8 mouse cellular contexts compared by ENCODE assay signal in the genomic region with DNA sequence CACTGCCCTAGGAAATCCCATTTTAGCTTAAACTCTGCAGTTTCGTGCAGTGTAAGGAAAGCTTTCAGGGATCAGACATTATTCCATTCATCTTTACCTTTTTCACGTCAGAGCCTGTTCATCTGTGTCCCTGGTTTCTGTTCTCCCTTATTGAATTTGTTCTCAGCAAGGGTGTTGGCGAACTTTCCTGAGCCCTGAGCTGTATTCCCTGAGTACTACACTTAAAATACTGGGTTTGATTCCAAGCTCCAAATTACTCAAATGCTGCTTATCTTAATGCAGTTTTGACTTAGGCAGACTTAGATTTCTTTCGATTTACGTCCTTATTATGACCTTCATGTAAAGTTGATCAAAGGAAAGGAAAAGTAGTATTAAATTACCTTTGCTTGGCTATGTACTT. TPM values are rescaled to one million over a fixed set of nuclear protein-coding genes. Genes with fewer than 3 reads are reported as not detected.
DNase-seq lines count a peak whose midpoint lies in the region; ATAC-seq and TF ChIP-seq lines count a peak whose summit lies in the region.

No protein-coding gene starts in this region.

- no peak for TF ChIP-seq POLR2A in testis, adult 2 months (IDR thresholded peaks at IDR 0.05; ENCODE audit: control insufficient read depth, low read depth, low read length)

- no peak for ATAC-seq in erythroblast, adult 5-6 weeks (replicated peaks; ENCODE audit: low FRiP score, poor library complexity, severe bottlenecking)
- no peak for ATAC-seq in liver, embryonic 11.5 days (replicated peaks; ENCODE audit: low FRiP score)
- no peak for ATAC-seq in stomach, postnatal 0 days (ENCODE audit: low FRiP score, low TSS enrichment)
- ATAC-seq in activated CD4-positive, CD25-positive, alpha-beta regulatory T cell, adult 4 months: no peak

- no peaks in the 10 kb centered on the region for H3K36me3 ChIP-seq in erythroblast, embryonic 14.5 days (ENCODE audit: control insufficient read depth)
- H3K36me3 ChIP-seq in testis, adult 2 months (ENCODE audit: control insufficient read depth, insufficient read depth, low read length): no peaks in the 10 kb centered on the region
- no peaks in the 10 kb centered on the region for H3K36me3 ChIP-seq in liver, embryonic 11.5 days (ENCODE audit: control insufficient read depth, insufficient read depth, low read length)
- H3K36me3 ChIP-seq in stomach, postnatal 0 days (ENCODE audit: control insufficient read depth, insufficient read depth, low read length): no peaks in the 10 kb centered on the region

- peak overlapping the region; percentile 88 for H3K9ac ChIP-seq in liver, embryonic 11.5 days (ENCODE audit: low read depth, low read length)
- peak overlapping the region; percentile 93 for H3K9ac ChIP-seq in stomach, postnatal 0 days (ENCODE audit: low read length)

- TF ChIP-seq EP300 in stomach, postnatal 0 days (optimal IDR thresholded peaks at IDR 0.05): no peak

- DNase-seq in testis, postnatal 10 days (ENCODE audit: low spot score): no peak
- DNase-seq in liver, embryonic 11.5 days (ENCODE audit: low spot score): no peak
- no peak for DNase-seq in stomach, postnatal 0 days (ENCODE audit: low spot score)
- no peak for DNase-seq in cerebellum, adult 18-20 months

- H3K27me3 ChIP-seq in erythroblast, embryonic 14.5 days (ENCODE audit: control insufficient read depth): peaks cover 54% of the 10 kb centered on the region
- H3K27me3 ChIP-seq in testis, adult 2 months (ENCODE audit: control insufficient read depth, insufficient read depth, low read length): no peaks in the 10 kb centered on the region
- peaks cover 9% of the 10 kb centered on the region for H3K27me3 ChIP-seq in liver, embryonic 11.5 days (replicated peaks; ENCODE audit: control insufficient read depth, insufficient read depth, low read length)
- no peaks in the 10 kb centered on the region for H3K27me3 ChIP-seq in stomach, postnatal 0 days (ENCODE audit: control insufficient read depth, insufficient read depth, low read length)

- 27% methylated on average over 5 of the region's 5 CpGs for WGBS in liver, embryonic 11.5 days
- 7% methylated on average over 5 of the region's 5 CpGs for WGBS in stomach, postnatal 0 days

- TF ChIP-seq CTCF in testis, adult 2 months (IDR thresholded peaks at IDR 0.05; ENCODE audit: control insufficient read depth, insufficient read depth, insufficient replicate concordance, low read depth, low read length): no peak
- TF ChIP-seq CTCF in stomach, postnatal 0 days (IDR thresholded peaks at IDR 0.05; ENCODE audit: low read depth): no peak

- peaks cover 7% of the 10 kb centered on the region for H3K4me1 ChIP-seq in erythroblast, embryonic 14.5 days (ENCODE audit: control insufficient read depth)
- H3K4me1 ChIP-seq in testis, adult 2 months (ENCODE audit: control insufficient read depth, insufficient read depth, low read length): peaks cover 6% of the 10 kb centered on the region
- H3K4me1 ChIP-seq in liver, embryonic 11.5 days (replicated peaks; ENCODE audit: control insufficient read depth, insufficient read depth, low read length): peaks cover 3% of the 10 kb centered on the region
- H3K4me1 ChIP-seq in stomach, postnatal 0 days (replicated peaks; ENCODE audit: control insufficient read depth, insufficient read depth): no peaks in the 10 kb centered on the region

- H3K27ac ChIP-seq in testis, adult 2 months (ENCODE audit: control insufficient read depth, insufficient read depth, low read depth, low read length): peak overlapping the region; percentile 78
- peak overlapping the region; percentile 62; the same call in 1 of the 2 replicates for H3K27ac ChIP-seq in liver, embryonic 11.5 days (ENCODE audit: low read depth, low read length)
- peak overlapping the region; percentile 97 for H3K27ac ChIP-seq in stomach, postnatal 0 days (replicated peaks)

- peak overlapping the region; percentile 82 for H3K4me2 ChIP-seq in liver, embryonic 11.5 days
- peak overlapping the region; percentile 67 for H3K4me2 ChIP-seq in stomach, postnatal 0 days (replicated peaks; ENCODE audit: low read depth)

- peak overlapping the region; percentile 63 for H3K4me3 ChIP-seq in erythroblast, embryonic 14.5 days (replicated peaks)
- peak overlapping the region; percentile 87 for H3K4me3 ChIP-seq in testis, adult 2 months (ENCODE audit: control insufficient read depth, low read depth, low read length)
- H3K4me3 ChIP-seq in liver, embryonic 11.5 days (ENCODE audit: low read depth, low read length): peak overlapping the region; percentile 90
- peak overlapping the region; percentile 70 for H3K4me3 ChIP-seq in stomach, postnatal 0 days (ENCODE audit: low read depth, low read length)

- no peaks in the 10 kb centered on the region for H3K9me3 ChIP-seq in erythroblast, embryonic 14.5 days (ENCODE audit: control insufficient read depth, low read length)
- no peaks in the 10 kb centered on the region for H3K9me3 ChIP-seq in liver, embryonic 11.5 days (ENCODE audit: control insufficient read depth, low read length)
- H3K9me3 ChIP-seq in stomach, postnatal 0 days (ENCODE audit: control insufficient read depth, low read length): no peaks in the 10 kb centered on the region

RNA-seq across cellular contexts. Expression of a gene that starts 0.4 kb away (rescaled TPM):
- polyA plus RNA-seq in erythroblast, embryonic 14.5 days (2012): under 0.01 and 0.13 TPM in 2 replicates
- 9.4 and 16.7 TPM in 2 replicates for total RNA-seq in erythroblast, adult 5-6 weeks (2015; ENCODE audit: low replicate concordance)
- total RNA-seq in erythroblast, adult 5-6 weeks (2017; ENCODE audit: low replicate concordance): 1.3 and 2.6 TPM in 2 replicates
- polyA plus RNA-seq in testis, adult 2 months (2012; rRNA removed): 1.9 and 2.2 TPM in 2 replicates
- 66.7 and 68.9 TPM in 2 replicates for polyA plus RNA-seq in liver, embryonic 11.5 days (2014; fragmentation: Nextera tagmentation; extraction: Ambion mirVana)
- polyA plus RNA-seq in stomach, postnatal 0 days (2015; fragmentation: Nextera tagmentation; extraction: Ambion mirVana): 11.5 and 13.2 TPM in 2 replicates
- polyA plus RNA-seq in activated CD4-positive, CD25-positive, alpha-beta regulatory T cell, adult 4 months (2017; shearing (Covaris generic)): 1 to 10 TPM; 4.1 to 6.8 TPM
